Mouse (Mus musculus) embryonic fibroblast, embryonic 13.5 days (primary cell): ENCODE results near the gene Pan3.

ENCODE experiments used
- CTCF ChIP-seq: IDR thresholded peaks from 2 replicates; pipeline ENCODE4 v1.5.1; 2011; ENCODE audit warnings: mild to moderate bottlenecking, control low read depth, low read length, moderate library complexity, borderline replicate concordance; ENCODE audit not compliant: insufficient read depth
- POLR2A ChIP-seq: IDR thresholded peaks from 2 replicates; pipeline ENCODE4 v1.6.1; 2011; ENCODE audit warnings: low read depth, mild to moderate bottlenecking, control low read depth, low read length, moderate library complexity

DNA sequence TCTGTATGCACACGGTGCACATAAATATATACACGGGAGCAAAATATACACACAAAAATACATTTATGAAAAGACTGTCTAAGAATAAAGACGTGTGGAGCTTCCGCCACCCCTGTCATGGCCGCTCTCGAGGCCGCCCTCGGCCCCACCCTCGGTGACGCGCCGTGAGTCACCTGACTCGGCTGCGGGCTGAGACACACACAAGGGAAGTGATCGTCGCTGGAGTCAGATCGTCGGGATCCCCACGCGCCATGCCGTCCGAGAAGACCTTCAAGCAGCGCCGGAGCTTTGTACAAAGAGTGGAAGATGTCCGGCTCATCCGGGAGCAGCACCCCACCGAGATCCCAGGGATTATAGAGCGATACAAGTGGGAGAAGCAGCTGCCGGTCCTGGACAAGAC is 21.2 kb upstream of the Pan3 start:
- TF ChIP-seq CTCF (no peak), POLR2A (no peak)
